15 mouse cellular contexts compared by ENCODE assay signal in the genomic region with DNA sequence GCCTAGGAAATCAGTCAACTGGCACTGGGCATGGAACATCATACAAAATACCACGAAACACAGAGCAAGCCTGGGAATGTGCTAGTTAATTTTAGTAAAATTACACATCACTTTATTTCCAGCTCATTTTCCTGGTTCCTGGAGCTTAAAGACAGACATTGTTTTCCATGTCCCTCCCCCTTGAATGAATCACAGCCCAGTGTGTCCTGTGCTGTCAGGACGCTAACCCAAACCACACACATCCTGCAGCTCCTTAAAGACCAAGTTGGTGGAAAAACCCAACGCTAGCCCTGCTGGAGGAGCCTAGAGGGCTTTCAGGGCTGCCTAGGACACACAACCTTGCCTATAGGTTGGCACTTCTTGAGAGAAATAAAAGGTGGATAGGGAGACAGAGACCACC.
DNase-seq lines count a peak whose midpoint lies in the region; ATAC-seq and TF ChIP-seq lines count a peak whose summit lies in the region.
"Had no signal": no experiment of that assay in that cellular context is flagged by ENCODE, and none has a peak within 500 bp of the region (broad histone marks: within the 10 kb centered on the region; RNA-seq: fewer than 3 reads in every experiment).

No protein-coding gene starts in this region.

- WGBS in heart, embryonic 13.5 days: 53% methylated on average over 3 of the region's 3 CpGs
- 64% methylated on average over 3 of the region's 3 CpGs for WGBS in kidney, postnatal 0 days
- 51% methylated on average over 3 of the region's 3 CpGs for WGBS in embryonic facial prominence, embryonic 15.5 days
- WGBS in forebrain, embryonic 11.5 days: 91% methylated on average over 3 of the region's 3 CpGs
- WGBS in liver, embryonic 12.5 days (ENCODE audit: insufficient replicate concordance): 71% methylated on average over 3 of the region's 3 CpGs

- peak overlapping the region; percentile 70 for H3K27ac ChIP-seq in heart, embryonic 13.5 days (replicated peaks)
- peak overlapping the region; percentile 60 for H3K27ac ChIP-seq in kidney, postnatal 0 days
- H3K27ac ChIP-seq in embryonic facial prominence, embryonic 15.5 days (replicated peaks): peak overlapping the region; percentile 63; the same call in 1 of the 2 replicates
- H3K27ac ChIP-seq in forebrain, embryonic 11.5 days (ENCODE audit: low read depth, low read length): no peak overlapping the region
- no peak overlapping the region for H3K27ac ChIP-seq in liver, embryonic 12.5 days
- H3K27ac ChIP-seq: liver, embryonic 14.5 days; macrophage had no signal

- peaks cover 82% of the 10 kb centered on the region for H3K4me1 ChIP-seq in heart, embryonic 13.5 days
- H3K4me1 ChIP-seq in kidney, postnatal 0 days (replicated peaks; ENCODE audit: insufficient read depth, low read length): peaks cover 5% of the 10 kb centered on the region; the same call in 1 of the 2 replicates
- peaks cover 59% of the 10 kb centered on the region for H3K4me1 ChIP-seq in embryonic facial prominence, embryonic 15.5 days
- H3K4me1 ChIP-seq in forebrain, embryonic 11.5 days (replicated peaks; ENCODE audit: control insufficient read depth, insufficient read depth, low read length): 0 out of 2 replicates have a peak, but pooled peaks cover 2% of the 10 kb centered on the region
- H3K4me1 ChIP-seq in liver, embryonic 12.5 days: peaks cover 50% of the 10 kb centered on the region

- no peak overlapping the region for H3K4me2 ChIP-seq in heart, embryonic 13.5 days
- H3K4me2 ChIP-seq in kidney, postnatal 0 days (ENCODE audit: low read length): no peak overlapping the region
- H3K4me2 ChIP-seq in embryonic facial prominence, embryonic 15.5 days (replicated peaks): no peak overlapping the region
- no peak overlapping the region for H3K4me2 ChIP-seq in forebrain, embryonic 11.5 days (ENCODE audit: low read depth, low read length, severe bottlenecking)
- no peak overlapping the region for H3K4me2 ChIP-seq in liver, embryonic 12.5 days

- H3K4me3 ChIP-seq in heart, embryonic 13.5 days: no peak overlapping the region
- H3K4me3 ChIP-seq in kidney, postnatal 0 days (replicated peaks; ENCODE audit: low read depth, low read length): no peak overlapping the region
- no peak overlapping the region for H3K4me3 ChIP-seq in embryonic facial prominence, embryonic 15.5 days (replicated peaks)
- H3K4me3 ChIP-seq in forebrain, embryonic 11.5 days (ENCODE audit: low read depth, low read length): no peak overlapping the region
- no peak overlapping the region for H3K4me3 ChIP-seq in liver, embryonic 12.5 days
- H3K4me3 ChIP-seq: forebrain, embryonic 10.5 days; hindbrain, embryonic 10.5 days had no signal

- no peak overlapping the region for H3K9ac ChIP-seq in heart, embryonic 13.5 days
- no peak overlapping the region for H3K9ac ChIP-seq in kidney, postnatal 0 days (ENCODE audit: low read depth, low read length)
- no peak overlapping the region for H3K9ac ChIP-seq in embryonic facial prominence, embryonic 15.5 days
- H3K9ac ChIP-seq in forebrain, embryonic 11.5 days (ENCODE audit: low read length): no peak overlapping the region
- H3K9ac ChIP-seq in liver, embryonic 12.5 days: no peak overlapping the region
- H3K9ac ChIP-seq: liver, embryonic 14.5 days had no signal

- no peaks in the 10 kb centered on the region for H3K27me3 ChIP-seq in heart, embryonic 13.5 days (replicated peaks)
- H3K27me3 ChIP-seq in kidney, postnatal 0 days (ENCODE audit: insufficient read depth, low read length): no peaks in the 10 kb centered on the region
- H3K27me3 ChIP-seq in embryonic facial prominence, embryonic 15.5 days: no peaks in the 10 kb centered on the region
- no peaks in the 10 kb centered on the region for H3K27me3 ChIP-seq in forebrain, embryonic 11.5 days (ENCODE audit: control insufficient read depth, insufficient read depth, low read length)
- no peaks in the 10 kb centered on the region for H3K27me3 ChIP-seq in liver, embryonic 12.5 days (replicated peaks)

- no peak for ATAC-seq in heart, embryonic 13.5 days (ENCODE audit: extremely low read depth, insufficient number of reproducible peaks, low FRiP score, low TSS enrichment)
- ATAC-seq in kidney, postnatal 0 days (replicated peaks; ENCODE audit: low FRiP score, low read depth): no peak
- ATAC-seq in CD4-positive, CD25-positive, alpha-beta regulatory T cell, adult 4 months: peak; percentile 14
- ATAC-seq in embryonic facial prominence, embryonic 15.5 days (ENCODE audit: insufficient number of reproducible peaks, low FRiP score, low TSS enrichment, low read depth): no peak
- ATAC-seq in forebrain, embryonic 11.5 days (replicated peaks; ENCODE audit: low FRiP score): no peak
- ATAC-seq in liver, embryonic 12.5 days: no peak

- DNase-seq in heart, postnatal 4 days: no peak
- peak; percentile 39 for DNase-seq in kidney, postnatal 0 days (ENCODE audit: low spot score)
- DNase-seq in kidney, postnatal 10 days: no peak
- DNase-seq in forebrain, embryonic 11.5 days (ENCODE audit: low spot score): no peak
- DNase-seq: adrenal gland, postnatal 14 days; cerebellum, adult 11-12 months; midbrain, embryonic 14.5 days had no signal

- H3K9me3 ChIP-seq in heart, embryonic 13.5 days: no peaks in the 10 kb centered on the region
- H3K9me3 ChIP-seq in kidney, postnatal 0 days (replicated peaks; ENCODE audit: low read length): no peaks in the 10 kb centered on the region
- no peaks in the 10 kb centered on the region for H3K9me3 ChIP-seq in embryonic facial prominence, embryonic 15.5 days (replicated peaks)
- no peaks in the 10 kb centered on the region for H3K9me3 ChIP-seq in forebrain, embryonic 11.5 days (ENCODE audit: control insufficient read depth, low read length)
- H3K9me3 ChIP-seq in liver, embryonic 12.5 days (replicated peaks): no peaks in the 10 kb centered on the region
- H3K9me3 ChIP-seq: forebrain, embryonic 10.5 days; hindbrain, embryonic 10.5 days had no signal

- peaks cover 41% of the 10 kb centered on the region for H3K36me3 ChIP-seq in heart, embryonic 13.5 days
- peaks cover 27% of the 10 kb centered on the region for H3K36me3 ChIP-seq in kidney, postnatal 0 days (ENCODE audit: insufficient read depth, low read length)
- H3K36me3 ChIP-seq in embryonic facial prominence, embryonic 15.5 days: peaks cover 36% of the 10 kb centered on the region
- peaks cover 12% of the 10 kb centered on the region for H3K36me3 ChIP-seq in forebrain, embryonic 11.5 days (ENCODE audit: control insufficient read depth, insufficient read depth, low read length)
- peaks cover 46% of the 10 kb centered on the region for H3K36me3 ChIP-seq in liver, embryonic 12.5 days

- TF ChIP-seq CTCF in kidney, postnatal 0 days (IDR thresholded peaks at IDR 0.05; ENCODE audit: low read depth): no peak

Comparison
In these comparisons a context has a peak if more than half of its experiments do, and no peak if none do; other contexts are left out.
1. H3K27ac ChIP-seq: peak in heart, embryonic 13.5 days (single experiment), kidney, postnatal 0 days (single experiment) and embryonic facial prominence, embryonic 15.5 days (single experiment); none in forebrain, embryonic 11.5 days (single experiment) and liver, embryonic 12.5 days (single experiment).